Mouse (Mus musculus): ENCODE measurements around the gene Zfp583. TPM values are rescaled to one million over a fixed set of nuclear protein-coding genes. Genes with fewer than 3 reads are reported as not detected.
A peak's percentile ranks its signal among the peaks of the same experiment; 100 is the strongest.
"Not testable (repeated sequence)": the region's sequence is repeated elsewhere in the genome, so short reads cannot be mapped to it uniquely, and the experiment has no call there.

The Zfp583 gene
- polyA plus RNA-seq, 1 experiment from 2014 or later, result 5.9 TPM

GRCm38 (mm10) chr7:6291121-6291520, 40.0 kb downstream of the Zfp583 start:
- not testable (repeated sequence) for H3K27ac ChIP-seq (ENCODE audit: low read length); H3K4me3 ChIP-seq (replicated peaks; ENCODE audit: low read length); H3K4me2 ChIP-seq (ENCODE audit: low read depth, low read length); H3K9me3 ChIP-seq (replicated peaks; ENCODE audit: control insufficient read depth, low read length); H3K36me3 ChIP-seq (ENCODE audit: control insufficient read depth, insufficient read depth, low read length); H3K9ac ChIP-seq (ENCODE audit: low read length); ATAC-seq (ENCODE audit: insufficient read depth, low FRiP score); H3K27me3 ChIP-seq (ENCODE audit: control insufficient read depth, insufficient read depth, low read length)
- WGBS, result 93% methylated on average over 5 of the region's 6 CpGs
- peaks cover 11% of the 10 kb centered on the region for H3K4me1 ChIP-seq (ENCODE audit: control insufficient read depth, insufficient read depth, low read length)

- no peaks in the 10 kb centered on the region for H3K9me3 ChIP-seq (replicated peaks; ENCODE audit: control insufficient read depth, low read length)
- H3K27ac ChIP-seq (ENCODE audit: low read length), result peak overlapping the region; percentile 30; the same call in 1 of the 2 replicates
- no peaks in the 10 kb centered on the region for H3K27me3 ChIP-seq (ENCODE audit: control insufficient read depth, insufficient read depth, low read length)
- H3K4me1 ChIP-seq (ENCODE audit: control insufficient read depth, insufficient read depth, low read length), result peaks cover 15% of the 10 kb centered on the region
- ATAC-seq (ENCODE audit: insufficient read depth, low FRiP score), result peak; percentile 6; the same call in 1 of the 2 replicates
- peak overlapping the region; percentile 78 for H3K4me2 ChIP-seq (ENCODE audit: low read depth, low read length)
- peak overlapping the region; percentile 73 for H3K9ac ChIP-seq (ENCODE audit: low read length)
- peak overlapping the region; percentile 52 for H3K4me3 ChIP-seq (replicated peaks; ENCODE audit: low read length)
- WGBS, result 18% methylated on average over 15 of the region's 15 CpGs
- H3K36me3 ChIP-seq (ENCODE audit: control insufficient read depth, insufficient read depth, low read length), result no peaks in the 10 kb centered on the region
These were observed 44.1 kb downstream of the Zfp583 start for GRCm38 (mm10) chr7:6286921-6287531.

- Histone ChIP-seq H3K27ac (ENCODE audit: low read length) (peak within 1 kb of the TSS; percentile 69), H3K4me1 (ENCODE audit: control insufficient read depth, insufficient read depth, low read length) (peaks cover 15% of the 10 kb centered on the region), H3K9ac (ENCODE audit: low read length) (peak within 1 kb of the TSS; percentile 73), H3K27me3 (ENCODE audit: control insufficient read depth, insufficient read depth, low read length) (no peaks in the 10 kb centered on the region), H3K4me2 (ENCODE audit: low read depth, low read length) (peak within 1 kb of the TSS; percentile 78), H3K36me3 (ENCODE audit: control insufficient read depth, insufficient read depth, low read length) (no peaks in the 10 kb centered on the region), H3K9me3 (replicated peaks; ENCODE audit: control insufficient read depth, low read length) (no peaks in the 10 kb centered on the region), H3K4me3 (replicated peaks; ENCODE audit: low read length) (peak within 1 kb of the TSS; percentile 52)
- 3% methylated on average over 47 of the region's 50 CpGs for WGBS
- peak; percentile 91 for ATAC-seq (ENCODE audit: insufficient read depth, low FRiP score)
These were observed 45.0 kb downstream of the Zfp583 start, which contains the start of gene Zfp667 for GRCm38 (mm10) chr7:6285842-6286705. Zfp667 (plus strand) TSS chr7:6286579.

- Histone ChIP-seq H3K4me1 (ENCODE audit: control insufficient read depth, insufficient read depth, low read length) (peaks cover 15% of the 10 kb centered on the region), H3K4me2 (ENCODE audit: low read depth, low read length) (no peak overlapping the region), H3K4me3 (replicated peaks; ENCODE audit: low read length) (no peak overlapping the region), H3K27me3 (ENCODE audit: control insufficient read depth, insufficient read depth, low read length) (no peaks in the 10 kb centered on the region), H3K36me3 (ENCODE audit: control insufficient read depth, insufficient read depth, low read length) (no peaks in the 10 kb centered on the region), H3K9me3 (replicated peaks; ENCODE audit: control insufficient read depth, low read length) (no peaks in the 10 kb centered on the region), H3K27ac (ENCODE audit: low read length) (no peak overlapping the region), H3K9ac (ENCODE audit: low read length) (no peak overlapping the region)
- no peak for ATAC-seq (ENCODE audit: insufficient read depth, low FRiP score)
- 85% methylated on average over 6 of the region's 6 CpGs for WGBS
These were observed 45.7 kb downstream of the Zfp583 start for GRCm38 (mm10) chr7:6285366-6285765.

- no peak for ATAC-seq (ENCODE audit: insufficient read depth, low FRiP score)
- peaks cover 15% of the 10 kb centered on the region for H3K4me1 ChIP-seq (ENCODE audit: control insufficient read depth, insufficient read depth, low read length)
- no peak overlapping the region for H3K4me3 ChIP-seq (replicated peaks; ENCODE audit: low read length)
- H3K9ac ChIP-seq (ENCODE audit: low read length), result no peak overlapping the region
- H3K36me3 ChIP-seq (ENCODE audit: control insufficient read depth, insufficient read depth, low read length), result no peaks in the 10 kb centered on the region
- no peak overlapping the region for H3K27ac ChIP-seq (ENCODE audit: low read length)
- WGBS, result 82% methylated on average over 4 of the region's 4 CpGs
- H3K27me3 ChIP-seq (ENCODE audit: control insufficient read depth, insufficient read depth, low read length), result no peaks in the 10 kb centered on the region
- no peaks in the 10 kb centered on the region for H3K9me3 ChIP-seq (replicated peaks; ENCODE audit: control insufficient read depth, low read length)
- no peak overlapping the region for H3K4me2 ChIP-seq (ENCODE audit: low read depth, low read length)
These were observed 46.6 kb downstream of the Zfp583 start for GRCm38 (mm10) chr7:6284442-6285012.

- H3K4me2 ChIP-seq (ENCODE audit: low read depth, low read length), result peak overlapping the region; percentile 56
- WGBS, result under 1% methylated on average over 23 of the region's 23 CpGs
- peaks cover 15% of the 10 kb centered on the region for H3K4me1 ChIP-seq (ENCODE audit: control insufficient read depth, insufficient read depth, low read length)
- H3K27ac ChIP-seq (ENCODE audit: low read length), result peak overlapping the region; percentile 90
- H3K36me3 ChIP-seq (ENCODE audit: control insufficient read depth, insufficient read depth, low read length), result no peaks in the 10 kb centered on the region
- H3K4me3 ChIP-seq (replicated peaks; ENCODE audit: low read length), result peak overlapping the region; percentile 61
- peak overlapping the region; percentile 77 for H3K9ac ChIP-seq (ENCODE audit: low read length)
- no peaks in the 10 kb centered on the region for H3K27me3 ChIP-seq (ENCODE audit: control insufficient read depth, insufficient read depth, low read length)
- peak; percentile 61 for ATAC-seq (ENCODE audit: insufficient read depth, low FRiP score)
- H3K9me3 ChIP-seq (replicated peaks; ENCODE audit: control insufficient read depth, low read length), result no peaks in the 10 kb centered on the region
These were observed 47.5 kb downstream of the Zfp583 start for GRCm38 (mm10) chr7:6283451-6284075.

- peak overlapping the region; percentile 56 for H3K4me2 ChIP-seq (ENCODE audit: low read depth, low read length)
- H3K27me3 ChIP-seq (ENCODE audit: control insufficient read depth, insufficient read depth, low read length), result no peaks in the 10 kb centered on the region
- H3K27ac ChIP-seq (ENCODE audit: low read length), result no peak overlapping the region
- 6% methylated on average over 1 of the region's 1 CpGs for WGBS
- H3K36me3 ChIP-seq (ENCODE audit: control insufficient read depth, insufficient read depth, low read length), result no peaks in the 10 kb centered on the region
- peak overlapping the region; percentile 61 for H3K4me3 ChIP-seq (replicated peaks; ENCODE audit: low read length)
- no peaks in the 10 kb centered on the region for H3K9me3 ChIP-seq (replicated peaks; ENCODE audit: control insufficient read depth, low read length)
- ATAC-seq (ENCODE audit: insufficient read depth, low FRiP score), result no peak
- peaks cover 12% of the 10 kb centered on the region for H3K4me1 ChIP-seq (ENCODE audit: control insufficient read depth, insufficient read depth, low read length)
- no peak overlapping the region for H3K9ac ChIP-seq (ENCODE audit: low read length)
These were observed 48.3 kb downstream of the Zfp583 start for GRCm38 (mm10) chr7:6282749-6283148.

- no peak for ATAC-seq (ENCODE audit: insufficient read depth, low FRiP score)
- Histone ChIP-seq H3K4me2 (ENCODE audit: low read depth, low read length) (no peak overlapping the region), H3K9ac (ENCODE audit: low read length) (no peak overlapping the region), H3K27ac (ENCODE audit: low read length) (no peak overlapping the region), H3K36me3 (ENCODE audit: control insufficient read depth, insufficient read depth, low read length) (no peaks in the 10 kb centered on the region), H3K4me3 (replicated peaks; ENCODE audit: low read length) (no peak overlapping the region), H3K27me3 (ENCODE audit: control insufficient read depth, insufficient read depth, low read length) (no peaks in the 10 kb centered on the region), H3K4me1 (ENCODE audit: control insufficient read depth, insufficient read depth, low read length) (no peaks in the 10 kb centered on the region), H3K9me3 (replicated peaks; ENCODE audit: control insufficient read depth, low read length) (no peaks in the 10 kb centered on the region)
- WGBS, result 23% methylated on average over 3 of the region's 3 CpGs
These were observed 53.2 kb downstream of the Zfp583 start for GRCm38 (mm10) chr7:6277906-6278305.
